Mouse (Mus musculus) MEL (cell line): ENCODE measurements at regions not wholly inside any gene's neighbourhood (a gene's known extent, or its start where the extent isn't known, plus 50 kb on each side); places are given as distances from the start of the nearest gene placed in this dataset.

Source experiments
- DNase-seq: peaks from one replicate; pipeline ENCODE4 v3.0.0; 2011; ENCODE audit warnings: low read depth, low spot score
- H3K27ac ChIP-seq: 2 replicates; pipeline ENCODE4 v1.5.1; 2012; ENCODE audit warnings: low read depth, mild to moderate bottlenecking, control low read depth, low read length, moderate library complexity; ENCODE audit not compliant: control insufficient read depth
- H3K27me3 ChIP-seq, 2 experiments: fragments of 150-350 bp in 1 of 2; sonication (generic) in 1 of 2; 2 replicates each; pipeline ENCODE4 v1.6.1; 2012; ENCODE audit warnings: low read length in 2 of 2, mild to moderate bottlenecking in 2 of 2, improper control_type of control experiment in 1 of 2, moderate library complexity in 1 of 2; ENCODE audit not compliant: insufficient read depth in 2 of 2, control insufficient read depth in 1 of 2
- H3K36me3 ChIP-seq, 2 experiments: 2 replicates each; pipeline ENCODE4 v1.6.1; 2012 to 2014; ENCODE audit warnings: low read length in 2 of 2, improper control_type of control experiment in 1 of 2, inconsistent platforms in 1 of 2, mild to moderate bottlenecking in 1 of 2; ENCODE audit not compliant: insufficient read depth in 2 of 2, control insufficient read depth in 1 of 2
- H3K4me1 ChIP-seq, 2 experiments: fragments of 150-350 bp in 1 of 2; sonication (generic) in 1 of 2; 2 replicates each; pipeline ENCODE4 v1.6.1; 2012; ENCODE audit warnings: low read length in 2 of 2, improper control_type of control experiment in 1 of 2, mild to moderate bottlenecking in 1 of 2; ENCODE audit not compliant: insufficient read depth in 2 of 2, control insufficient read depth in 1 of 2
- H3K4me3 ChIP-seq, 2 experiments: fragments of 150-350 bp in 1 of 2; sonication (generic) in 1 of 2; 2 replicates each; pipeline ENCODE4 v1.5.1; 2012; ENCODE audit warnings: low read depth in 2 of 2, low read length in 2 of 2, mild to moderate bottlenecking in 2 of 2, moderate library complexity in 2 of 2, control low read depth in 1 of 2, improper control_type of control experiment in 1 of 2; ENCODE audit not compliant: control insufficient read depth in 1 of 2, insufficient read depth in 1 of 2
- H3K79me2 ChIP-seq: 2 replicates; pipeline ENCODE4 v1.6.1; 2012; ENCODE audit warnings: mild to moderate bottlenecking, low read length, moderate library complexity; ENCODE audit not compliant: control insufficient read depth, poor library complexity, insufficient read depth
- H3K9ac ChIP-seq: 2 replicates; pipeline ENCODE4 v1.6.1; 2012; ENCODE audit warnings: low read depth, mild to moderate bottlenecking, control low read depth, low read length, moderate library complexity; ENCODE audit not compliant: control insufficient read depth, poor library complexity, severe bottlenecking
- H3K9me3 ChIP-seq: fragments of 150-350 bp; sonication (generic); replicated peaks from 2 replicates; pipeline ENCODE4 v1.6.1; 2012; ENCODE audit warnings: mild to moderate bottlenecking, low read length, improper control_type of control experiment, moderate library complexity; ENCODE audit not compliant: insufficient read depth
- CHD1 ChIP-seq: IDR thresholded peaks from 2 replicates; pipeline ENCODE4 v1.6.1; 2012; ENCODE audit warnings: low read depth, mild to moderate bottlenecking, inconsistent platforms, low read length, improper control_type of control experiment
- CHD2 ChIP-seq: IDR thresholded peaks from 2 replicates; pipeline ENCODE4 v1.6.1; 2011; ENCODE audit warnings: low read length, improper control_type of control experiment
- CTCF ChIP-seq, 3 experiments: IDR thresholded peaks in 2 of 3; conservative IDR thresholded peaks in 1 of 3; 2 replicates each; pipeline ENCODE4 v1.5.1; 2011 to 2012; ENCODE audit warnings: low read length in 3 of 3, low read depth in 2 of 3, mild to moderate bottlenecking in 2 of 3, improper control_type of control experiment in 1 of 3, inconsistent platforms in 1 of 3, mixed read lengths in 1 of 3, moderate library complexity in 1 of 3; ENCODE audit not compliant: control insufficient read depth in 1 of 3, insufficient read depth in 1 of 3, poor library complexity in 1 of 3, severe bottlenecking in 1 of 3
- ELF1 ChIP-seq: IDR thresholded peaks from 2 replicates; pipeline ENCODE4 v1.6.1; 2014; ENCODE audit warnings: low read depth, mild to moderate bottlenecking, inconsistent platforms, low read length, improper control_type of control experiment, moderate library complexity
- EP300 ChIP-seq, 2 experiments: IDR thresholded peaks; 2 replicates each; pipeline ENCODE4 v1.6.1; 2011; ENCODE audit warnings: improper control_type of control experiment in 2 of 2, low read length in 2 of 2, low read depth in 1 of 2, mild to moderate bottlenecking in 1 of 2
- ETS1 ChIP-seq: IDR thresholded peaks from 2 replicates; pipeline ENCODE4 v1.6.1; 2012; ENCODE audit warnings: low read depth, mild to moderate bottlenecking, inconsistent platforms, low read length, improper control_type of control experiment, moderate library complexity
- GATA1 ChIP-seq: IDR thresholded peaks from 2 replicates; pipeline ENCODE4 v1.6.1; 2011; ENCODE audit warnings: low read depth, low read length, improper control_type of control experiment
- HCFC1 ChIP-seq: IDR thresholded peaks from 2 replicates; pipeline ENCODE4 v1.6.1; 2012; ENCODE audit warnings: low read depth, mild to moderate bottlenecking, inconsistent platforms, low read length, improper control_type of control experiment, moderate library complexity
- JUND ChIP-seq: IDR thresholded peaks from 2 replicates; pipeline ENCODE4 v1.6.1; 2011; ENCODE audit warnings: low read depth, mild to moderate bottlenecking, improper control_type of control experiment, low read length
- MAFK ChIP-seq: IDR thresholded peaks from 2 replicates; pipeline ENCODE4 v1.6.1; 2011; ENCODE audit warnings: low read depth, mild to moderate bottlenecking, low read length, improper control_type of control experiment, borderline replicate concordance
- MAX ChIP-seq: IDR thresholded peaks from 2 replicates; pipeline ENCODE4 v1.6.1; 2011; ENCODE audit warnings: low read length, improper control_type of control experiment
- MAZ ChIP-seq: IDR thresholded peaks from 2 replicates; pipeline ENCODE4 v1.6.1; 2012; ENCODE audit warnings: low read depth, mild to moderate bottlenecking, inconsistent platforms, low read length, improper control_type of control experiment
- MXI1 ChIP-seq: IDR thresholded peaks from 2 replicates; pipeline ENCODE4 v1.6.1; 2011; ENCODE audit warnings: mild to moderate bottlenecking, low read depth, low read length, improper control_type of control experiment
- MYB ChIP-seq: IDR thresholded peaks from 2 replicates; pipeline ENCODE4 v1.6.1; 2011; ENCODE audit warnings: mild to moderate bottlenecking, low read depth, low read length, improper control_type of control experiment
- MYC ChIP-seq: IDR thresholded peaks from 2 replicates; pipeline ENCODE4 v1.6.1; 2011; ENCODE audit warnings: low read depth, mild to moderate bottlenecking, low read length, improper control_type of control experiment, moderate library complexity
- POLR2AphosphoS2 ChIP-seq: IDR thresholded peaks from 2 replicates; pipeline ENCODE4 v1.6.1; 2011; ENCODE audit warnings: low read length, improper control_type of control experiment
- RAD21 ChIP-seq: IDR thresholded peaks from 2 replicates; pipeline ENCODE4 v1.6.1; 2011; ENCODE audit warnings: mild to moderate bottlenecking, low read depth, low read length, improper control_type of control experiment
- RCOR1 ChIP-seq: IDR thresholded peaks from 2 replicates; pipeline ENCODE4 v1.6.1; 2012; ENCODE audit warnings: low read depth, mild to moderate bottlenecking, inconsistent platforms, low read length, improper control_type of control experiment
- SIN3A ChIP-seq: IDR thresholded peaks from 2 replicates; pipeline ENCODE4 v1.6.1; 2012; ENCODE audit warnings: low read length, improper control_type of control experiment, inconsistent platforms
- SMC3 ChIP-seq: IDR thresholded peaks from 2 replicates; pipeline ENCODE4 v1.6.1; 2011; ENCODE audit warnings: low read depth, low read length, improper control_type of control experiment
- TAL1 ChIP-seq: IDR thresholded peaks from 2 replicates; pipeline ENCODE4 v1.6.1; 2012; ENCODE audit warnings: mild to moderate bottlenecking, inconsistent platforms, low read length, moderate library complexity, mixed read lengths
- TCF12 ChIP-seq: IDR thresholded peaks from 2 replicates; pipeline ENCODE4 v1.6.1; 2014; ENCODE audit warnings: low read depth, mild to moderate bottlenecking, inconsistent platforms, low read length, improper control_type of control experiment, moderate library complexity
- USF1 ChIP-seq: IDR thresholded peaks from 2 replicates; pipeline ENCODE4 v1.6.1; 2014; ENCODE audit warnings: low read depth, mild to moderate bottlenecking, inconsistent platforms, low read length, improper control_type of control experiment, moderate library complexity
- USF2 ChIP-seq, 2 experiments: IDR thresholded peaks; 2 replicates each; pipeline ENCODE4 v1.6.1; 2011 to 2012; ENCODE audit warnings: improper control_type of control experiment in 2 of 2, low read length in 2 of 2, borderline replicate concordance in 1 of 2, inconsistent platforms in 1 of 2, low read depth in 1 of 2, mild to moderate bottlenecking in 1 of 2; ENCODE audit not compliant: insufficient read depth in 1 of 2
- ZC3H11A ChIP-seq: IDR thresholded peaks from 2 replicates; pipeline ENCODE4 v1.6.1; 2012; ENCODE audit warnings: low read depth, mild to moderate bottlenecking, inconsistent platforms, low read length, improper control_type of control experiment
- ZMIZ1 ChIP-seq: IDR thresholded peaks from 2 replicates; pipeline ENCODE4 v1.6.1; 2012; ENCODE audit warnings: low read depth, mild to moderate bottlenecking, inconsistent platforms, low read length, improper control_type of control experiment, moderate library complexity
- ZNF384 ChIP-seq: IDR thresholded peaks from 2 replicates; pipeline ENCODE4 v1.6.1; 2012; ENCODE audit warnings: low read depth, mild to moderate bottlenecking, inconsistent platforms, low read length, improper control_type of control experiment

DNA sequence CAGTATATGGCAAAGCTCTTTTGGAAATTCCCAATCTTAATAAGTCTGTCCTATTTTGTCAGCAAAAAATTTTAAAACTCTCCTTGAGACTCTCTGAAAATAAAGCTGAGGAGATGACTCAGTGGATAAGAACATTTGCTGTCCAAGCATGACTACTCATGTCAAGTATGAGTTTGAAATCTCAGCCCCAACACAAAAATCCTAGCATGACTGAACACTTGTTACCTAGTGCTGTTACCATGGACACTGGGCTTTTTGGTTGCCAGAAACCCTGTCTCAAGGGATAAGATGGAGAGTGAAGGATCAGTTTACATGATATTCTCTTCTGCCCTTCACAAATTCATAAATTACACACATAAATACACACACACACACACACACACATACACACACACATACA lies 217.3 kb upstream of the Large1 start:
- no peak for TF ChIP-seq MYC
- TF ChIP-seq USF1, result no peak
- TF ChIP-seq CTCF (IDR thresholded peaks at IDR 0.05 in 2 of 3, conservative IDR thresholded peaks at IDR 0.05 in 1 of 3; ENCODE audit: control insufficient read depth in 1 of 3, insufficient read depth in 1 of 3, low read depth in 2 of 3, low read length in 3 of 3, poor library complexity in 1 of 3, severe bottlenecking in 1 of 3), result no peak
- TF ChIP-seq POLR2AphosphoS2, result no peak
- TF ChIP-seq MAFK, result no peak
- no peak for TF ChIP-seq TCF12
- TF ChIP-seq MAZ, result no peak
- TF ChIP-seq TAL1, result no peak
- TF ChIP-seq SMC3, result no peak
- no peak for TF ChIP-seq RAD21
- TF ChIP-seq USF2 (IDR thresholded peaks at IDR 0.05; ENCODE audit: borderline replicate concordance in 1 of 2, insufficient read depth in 1 of 2, low read depth in 1 of 2, low read length in 2 of 2), result no peak
- no peak for TF ChIP-seq HCFC1
- TF ChIP-seq JUND, result no peak
- TF ChIP-seq GATA1, result no peak
- no peak for TF ChIP-seq SIN3A
- TF ChIP-seq MYB, result no peak
- no peak for TF ChIP-seq ZMIZ1
- H3K9ac ChIP-seq, result no peak overlapping the region
- no peak overlapping the region for H3K4me3 ChIP-seq
- H3K9me3 ChIP-seq, result no peaks in the 10 kb centered on the region
- no peak overlapping the region for H3K27ac ChIP-seq
- no peak for DNase-seq
- H3K4me1 ChIP-seq, result no peaks in the 10 kb centered on the region
- H3K27me3 ChIP-seq, result no peaks in the 10 kb centered on the region
- no peaks in the 10 kb centered on the region for H3K79me2 ChIP-seq
- H3K36me3 ChIP-seq, result no peaks in the 10 kb centered on the region

DNA sequence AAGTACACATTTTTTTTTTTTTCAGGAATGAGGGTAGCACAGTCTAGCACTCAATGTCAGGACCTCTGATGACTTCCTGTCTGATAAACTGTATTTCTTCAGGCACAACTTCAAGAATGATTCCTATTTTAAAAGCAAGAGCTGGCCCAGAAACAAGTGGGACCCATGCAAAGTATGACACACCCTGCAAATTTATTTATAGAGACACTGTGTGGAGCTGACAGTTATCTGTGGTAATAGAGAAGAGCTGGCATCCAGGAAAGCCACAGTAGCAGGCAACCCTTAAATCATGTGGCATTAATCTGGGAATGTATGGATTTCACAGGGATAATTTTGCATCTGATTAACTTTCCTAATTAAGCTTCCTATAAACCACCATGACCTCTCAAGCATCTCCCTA lies 216.6 kb upstream of the Large1 start:
- Histone ChIP-seq H3K79me2 (no peaks in the 10 kb centered on the region), H3K4me1 (no peaks in the 10 kb centered on the region), H3K4me3 (no peak overlapping the region), H3K27me3 (no peaks in the 10 kb centered on the region), H3K9me3 (no peaks in the 10 kb centered on the region), H3K36me3 (no peaks in the 10 kb centered on the region), H3K27ac (no peak overlapping the region), H3K9ac (no peak overlapping the region)
- no peak for TF ChIP-seq TCF12
- no peak for TF ChIP-seq ZNF384
- no peak for TF ChIP-seq MAFK
- TF ChIP-seq CHD2, result no peak
- no peak for TF ChIP-seq MAZ
- no peak for TF ChIP-seq ETS1
- no peak for TF ChIP-seq GATA1
- TF ChIP-seq ZC3H11A, result no peak
- no peak for TF ChIP-seq MAX
- no peak for TF ChIP-seq RAD21
- TF ChIP-seq ELF1, result no peak
- no peak for TF ChIP-seq CHD1
- no peak for TF ChIP-seq JUND
- no peak for TF ChIP-seq MXI1
- TF ChIP-seq EP300 (IDR thresholded peaks at IDR 0.05; ENCODE audit: low read depth in 1 of 2, low read length in 2 of 2), result no peak
- TF ChIP-seq RCOR1, result no peak
- DNase-seq, result no peak
